14 mouse cellular contexts compared by ENCODE assay signal in genomic region chr8:116630066-116630465, GRCm38 (mm10).
DNase-seq lines count a peak whose midpoint lies in the region; ATAC-seq lines count a peak whose summit lies in the region.
"Had no signal": no experiment of that assay in that cellular context is flagged by ENCODE, and none has a peak within 500 bp of the region (broad histone marks: within the 10 kb centered on the region; RNA-seq: fewer than 3 reads in every experiment).

No protein-coding gene starts in this region.

- no peak overlapping the region for H3K4me3 ChIP-seq in embryonic facial prominence, embryonic 14.5 days (ENCODE audit: low read depth, low read length)
- H3K4me3 ChIP-seq in embryonic facial prominence, embryonic 10.5 days, result no peak overlapping the region
- H3K4me3 ChIP-seq in lung, embryonic 16.5 days (ENCODE audit: low read length), result no peak overlapping the region
- H3K4me3 ChIP-seq: limb, embryonic 10.5 days; midbrain, embryonic 15.5 days; neural tube, embryonic 12.5 days had no signal

- no peaks in the 10 kb centered on the region for H3K4me1 ChIP-seq in embryonic facial prominence, embryonic 14.5 days (ENCODE audit: control insufficient read depth, insufficient read depth, low read length)
- no peaks in the 10 kb centered on the region for H3K4me1 ChIP-seq in embryonic facial prominence, embryonic 10.5 days
- H3K4me1 ChIP-seq in lung, embryonic 16.5 days (replicated peaks; ENCODE audit: control insufficient read depth, insufficient read depth, low read length), result no peaks in the 10 kb centered on the region
- H3K4me1 ChIP-seq: limb, embryonic 10.5 days; midbrain, embryonic 15.5 days; neural tube, embryonic 12.5 days had no signal

- no peak for DNase-seq in embryonic facial prominence, embryonic 14.5 days (ENCODE audit: low spot score)
- DNase-seq in embryonic facial prominence, embryonic 10.5 days (ENCODE audit: low spot score), result no peak
- no peak for DNase-seq in lung, adult 18-20 months
- DNase-seq in R1 (ENCODE audit: low read depth, low spot score), result peak; percentile 84
- peak; percentile 48 for DNase-seq in naive thymus-derived CD4-positive, alpha-beta T cell, adult 2 months (ENCODE audit: low read depth)
- DNase-seq in gastrocnemius, adult 8-10 months (ENCODE audit: low spot score in 2 of 2), result no peak
- DNase-seq in layer of hippocampus, postnatal 10 days (ENCODE audit: low spot score in 2 of 2), result no peak
- DNase-seq: cerebellum, adult 11-12 months; kidney, adult 18-20 months; thymus, adult 2 months had no signal

- H3K27ac ChIP-seq in embryonic facial prominence, embryonic 14.5 days (replicated peaks; ENCODE audit: low read depth, low read length), result no peak overlapping the region
- no peak overlapping the region for H3K27ac ChIP-seq in embryonic facial prominence, embryonic 10.5 days (replicated peaks)
- H3K27ac ChIP-seq in lung, embryonic 16.5 days (ENCODE audit: low read length), result no peak overlapping the region
- H3K27ac ChIP-seq: limb, embryonic 10.5 days; midbrain, embryonic 15.5 days; neural tube, embryonic 12.5 days had no signal

- H3K9me3 ChIP-seq in embryonic facial prominence, embryonic 14.5 days (ENCODE audit: control insufficient read depth, low read length), result no peaks in the 10 kb centered on the region
- no peaks in the 10 kb centered on the region for H3K9me3 ChIP-seq in embryonic facial prominence, embryonic 10.5 days
- no peaks in the 10 kb centered on the region for H3K9me3 ChIP-seq in lung, embryonic 16.5 days (ENCODE audit: control insufficient read depth, low read length)
- H3K9me3 ChIP-seq: limb, embryonic 10.5 days; midbrain, embryonic 15.5 days; neural tube, embryonic 12.5 days had no signal

- ATAC-seq in embryonic facial prominence, embryonic 14.5 days (ENCODE audit: low read depth), result peak; percentile 23; the same call in 1 of the 2 replicates
- ATAC-seq in lung, embryonic 16.5 days (ENCODE audit: low read depth), result 0 out of 2 replicates have a peak, but pooled peaks have one; percentile 7
- ATAC-seq: midbrain, embryonic 15.5 days had no signal

- H3K4me2 ChIP-seq in embryonic facial prominence, embryonic 14.5 days (ENCODE audit: low read depth, low read length), result no peak overlapping the region
- H3K4me2 ChIP-seq in lung, embryonic 16.5 days (ENCODE audit: low read depth, low read length), result no peak overlapping the region
- H3K4me2 ChIP-seq: midbrain, embryonic 15.5 days; neural tube, embryonic 12.5 days had no signal

- WGBS in embryonic facial prominence, embryonic 14.5 days, result 40% methylated on average over 11 of the region's 11 CpGs
- 40% methylated on average over 11 of the region's 11 CpGs for WGBS in embryonic facial prominence, embryonic 10.5 days
- WGBS in lung, embryonic 16.5 days, result 40% methylated on average over 11 of the region's 11 CpGs

- H3K27me3 ChIP-seq in embryonic facial prominence, embryonic 14.5 days (replicated peaks; ENCODE audit: control insufficient read depth, insufficient read depth, low read length), result no peaks in the 10 kb centered on the region
- no peaks in the 10 kb centered on the region for H3K27me3 ChIP-seq in embryonic facial prominence, embryonic 10.5 days (replicated peaks; ENCODE audit: low read depth, poor library complexity, severe bottlenecking)
- no peaks in the 10 kb centered on the region for H3K27me3 ChIP-seq in lung, embryonic 16.5 days (ENCODE audit: control insufficient read depth, insufficient read depth, low read depth, low read length)
- H3K27me3 ChIP-seq: midbrain, embryonic 15.5 days; neural tube, embryonic 12.5 days had no signal

- no peaks in the 10 kb centered on the region for H3K36me3 ChIP-seq in embryonic facial prominence, embryonic 14.5 days (ENCODE audit: control insufficient read depth, insufficient read depth, low read length)
- H3K36me3 ChIP-seq in embryonic facial prominence, embryonic 10.5 days (replicated peaks), result no peaks in the 10 kb centered on the region
- H3K36me3 ChIP-seq in lung, embryonic 16.5 days (ENCODE audit: control insufficient read depth, insufficient read depth, low read length), result no peaks in the 10 kb centered on the region
- H3K36me3 ChIP-seq: limb, embryonic 10.5 days; midbrain, embryonic 15.5 days; neural tube, embryonic 12.5 days had no signal

- H3K9ac ChIP-seq in embryonic facial prominence, embryonic 14.5 days (ENCODE audit: low read depth, low read length), result no peak overlapping the region
- no peak overlapping the region for H3K9ac ChIP-seq in lung, embryonic 16.5 days (ENCODE audit: low read length)
- H3K9ac ChIP-seq: midbrain, embryonic 15.5 days; neural tube, embryonic 12.5 days had no signal

Comparison
In these comparisons a context has a peak if more than half of its experiments do, and no peak if none do; other contexts are left out.
1. DNase-seq: peak in R1 (single experiment) and naive thymus-derived CD4-positive, alpha-beta T cell, adult 2 months (single experiment); none in embryonic facial prominence, embryonic 14.5 days (single experiment), embryonic facial prominence, embryonic 10.5 days (single experiment), lung, adult 18-20 months (0 of 2), gastrocnemius, adult 8-10 months (0 of 2) and layer of hippocampus, postnatal 10 days (0 of 2).